Mouse (Mus musculus): ENCODE results near the gene Kcnq5.

GRCm38 (mm10) chr1:21469311-21469710 lies 492.4 kb downstream of the Kcnq5 start:
- no peak for TF ChIP-seq POLR2A (IDR thresholded peaks at IDR 0.05; ENCODE audit: insufficient read depth, low read length)
- TF ChIP-seq CTCF (IDR thresholded peaks at IDR 0.05; ENCODE audit: low read depth, low read length): no peak
- TF ChIP-seq EP300 (IDR thresholded peaks at IDR 0.05; ENCODE audit: insufficient read depth, low read depth, low read length): no peak

Data from ES-Bruce4 (cell line).